Mouse (Mus musculus) frontal cortex, postnatal 25 days (tissue): ENCODE measurements at regions not wholly inside any gene's neighbourhood (a gene's known extent, or its start where the extent isn't known, plus 50 kb on each side); places are given as distances from the start of the nearest gene placed in this dataset.
"Not testable (repeated sequence)": the region's sequence is repeated elsewhere in the genome, so short reads cannot be mapped to it uniquely, and the experiment has no call there.

Experiments
- DNase-seq, 2 experiments: peaks; one replicate each; pipeline ENCODE4 v3.0.0; 2022; ENCODE audit warnings: low spot score in 2 of 2

DNA sequence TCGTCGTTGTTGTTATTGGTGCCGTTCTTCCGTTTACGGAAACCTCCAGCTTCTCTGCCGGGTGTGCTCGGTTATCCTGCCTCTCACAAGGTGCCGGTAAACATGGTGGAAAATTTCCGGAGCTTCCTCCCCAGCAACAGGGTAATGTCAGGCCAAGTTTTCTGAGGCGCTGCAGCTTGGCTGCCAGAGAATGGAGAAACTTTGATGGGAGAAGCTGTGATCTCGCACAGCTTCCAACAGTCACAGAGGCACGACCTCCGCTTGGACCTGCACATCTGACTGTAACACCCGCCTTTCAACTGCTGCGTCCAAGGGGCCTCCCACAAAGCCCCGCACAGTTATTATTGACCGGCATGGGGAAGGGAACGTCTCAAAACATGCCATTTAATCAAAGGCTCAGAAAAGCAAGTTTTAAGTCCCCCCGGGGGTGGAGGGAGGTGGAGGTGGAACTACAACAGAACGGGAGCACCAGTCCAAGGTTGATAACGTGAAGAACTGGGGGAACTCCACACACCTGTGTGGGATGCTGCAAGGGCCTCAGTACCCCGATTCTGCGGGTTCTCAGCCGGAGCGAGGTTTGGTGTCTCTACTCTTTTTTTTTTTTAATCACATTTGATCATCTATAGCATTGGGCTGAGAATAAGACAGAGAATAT, 299.1 kb downstream of the Vrk1 start:
- DNase-seq, result no peak

- DNase-seq, result no peak
Observed at GRCm38 (mm10) chr12:106310171-106310570, 300.1 kb downstream of the Vrk1 start.

DNA sequence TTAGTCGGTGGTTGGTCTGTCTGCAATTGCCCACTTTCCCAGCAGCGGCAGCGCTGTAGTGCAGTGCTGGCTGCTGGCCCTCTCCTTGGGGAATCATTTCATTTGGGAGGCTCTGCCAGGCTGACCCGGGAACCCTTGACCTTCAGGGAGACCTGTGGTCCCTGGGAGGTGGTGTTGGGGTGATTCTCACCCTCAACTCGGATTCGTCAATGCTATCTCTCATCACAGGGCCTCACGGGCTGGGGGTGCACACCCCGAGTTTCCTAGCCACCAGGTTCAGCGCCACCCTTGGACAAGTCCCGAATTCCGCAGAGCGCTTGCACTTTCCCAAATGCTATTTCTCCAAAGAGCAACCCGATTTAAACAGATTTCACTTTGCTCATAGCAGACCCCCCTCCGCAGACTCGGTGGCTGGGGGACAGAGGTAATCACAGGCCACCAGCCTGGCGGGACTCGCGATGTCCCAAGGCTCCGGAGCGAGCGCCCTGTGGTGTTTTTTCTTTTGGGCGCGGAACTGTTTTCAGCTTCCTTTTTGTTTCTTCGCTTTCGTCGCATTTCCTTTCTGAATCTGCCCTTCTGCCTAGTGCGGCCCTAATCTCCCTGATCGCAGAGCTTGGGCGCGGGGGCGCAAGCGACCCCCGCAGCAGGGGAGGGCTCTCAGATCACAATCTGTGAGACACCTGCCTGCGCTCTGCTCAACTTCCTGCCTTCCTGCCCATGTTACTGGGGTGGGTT, 300.7 kb downstream of the Vrk1 start:
- peak; percentile 17 to 21 for DNase-seq

DNA sequence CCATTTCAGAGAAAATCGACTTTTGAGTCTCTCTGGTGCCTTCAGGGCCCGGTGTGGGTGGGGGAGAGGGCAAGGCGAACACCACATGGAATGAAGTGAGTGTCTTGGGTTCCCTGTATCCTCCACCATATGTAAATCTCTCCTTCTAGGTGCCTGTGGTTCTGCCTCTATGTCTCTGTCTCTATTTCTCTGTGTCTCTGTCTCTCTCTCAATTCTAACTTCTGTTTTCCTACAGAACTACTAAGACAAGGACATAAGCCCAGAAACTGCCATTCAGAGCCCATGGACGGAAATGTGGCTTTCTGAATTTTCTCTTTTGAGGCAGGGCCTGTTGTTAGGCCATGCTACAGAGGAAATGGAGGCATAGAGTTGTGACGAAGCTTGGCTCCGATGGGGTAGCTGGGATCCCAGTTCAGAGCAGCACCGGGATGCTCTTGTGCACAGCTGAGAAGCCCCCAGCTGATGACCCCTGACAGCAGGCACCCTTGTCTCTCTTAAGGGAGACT, 301.3 kb downstream of the Vrk1 start:
- DNase-seq, result no peak

DNA sequence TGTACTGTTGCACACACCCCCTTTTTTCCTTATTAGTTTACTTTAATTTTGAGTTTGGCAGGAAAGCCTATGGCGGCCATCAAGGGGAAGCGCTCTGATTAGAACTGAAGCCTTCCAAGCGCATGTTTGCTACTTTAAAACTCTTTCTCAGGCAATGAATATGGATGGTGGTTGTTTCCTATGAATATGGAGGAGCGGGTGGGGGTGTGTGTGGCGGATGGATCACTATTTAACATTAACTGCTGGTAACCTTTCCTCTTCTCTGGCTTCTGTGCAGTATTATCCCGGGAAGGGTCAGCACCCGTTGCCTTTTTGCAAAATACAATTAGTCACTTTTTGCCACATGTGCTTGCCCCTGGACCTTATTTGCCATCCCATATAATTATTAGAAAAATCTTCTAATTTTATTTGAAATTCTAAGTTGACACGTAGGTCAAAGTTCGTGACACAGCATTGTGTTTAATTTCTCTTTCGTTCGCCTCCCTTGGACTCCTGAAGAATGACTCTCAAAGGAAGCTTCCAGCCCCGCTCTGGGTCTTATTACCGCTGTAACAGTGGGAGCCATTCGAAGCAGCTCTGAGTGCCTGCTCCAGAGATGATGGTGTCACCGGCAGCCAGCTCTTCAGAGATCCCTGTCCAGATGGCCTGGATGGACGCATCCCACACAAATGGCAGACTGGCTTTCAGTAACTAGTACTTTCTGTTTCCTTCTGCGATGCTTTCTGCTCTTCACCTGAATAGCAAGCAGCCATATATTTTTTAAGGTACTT, 302.0 kb downstream of the Vrk1 start:
- no peak for DNase-seq

DNA sequence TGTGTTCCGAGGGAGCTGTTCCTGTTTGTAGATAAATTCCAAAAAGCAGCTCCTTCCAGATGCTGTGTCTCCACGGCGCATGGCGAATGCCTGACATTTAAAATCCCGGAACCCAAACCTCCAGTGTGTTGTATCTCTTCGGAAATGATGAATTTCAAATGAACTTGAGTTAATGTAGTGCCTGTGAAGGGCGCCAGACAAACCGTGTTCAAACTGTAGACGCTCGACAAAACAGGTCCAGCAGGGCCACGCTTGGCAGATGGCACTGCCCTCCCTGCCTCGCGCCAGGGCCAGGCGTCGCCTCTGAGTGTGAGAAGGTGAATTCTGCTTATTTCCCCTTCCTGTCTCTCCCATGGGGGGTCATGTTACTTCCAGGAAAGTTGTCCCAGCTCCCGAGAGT, 307.7 kb downstream of the Vrk1 start:
- no peak for DNase-seq

- DNase-seq, result no peak
Observed at GRCm38 (mm10) chr12:106321511-106321910, 311.5 kb downstream of the Vrk1 start.

DNA sequence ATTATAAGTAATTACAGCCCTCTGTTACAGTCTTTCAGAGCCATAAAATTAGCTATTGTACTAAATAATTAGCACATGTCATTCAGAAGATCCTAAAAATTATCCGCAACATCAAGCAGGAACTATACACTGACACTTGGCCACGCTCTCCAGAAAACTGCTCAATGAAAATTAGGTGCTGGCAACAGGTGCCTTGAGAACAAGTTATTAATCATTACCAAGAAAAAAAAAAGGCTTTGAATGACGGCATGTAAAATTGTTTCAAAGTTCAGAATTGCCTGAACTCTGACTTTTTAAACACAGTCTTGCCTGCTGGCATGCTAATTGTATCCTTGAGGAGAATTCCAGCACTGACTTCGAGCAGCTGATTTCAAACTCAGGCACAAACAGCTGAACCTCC, 316.6 kb downstream of the Vrk1 start:
- no peak for DNase-seq

- no peak for DNase-seq
Observed at GRCm38 (mm10) chr12:106327351-106327750, 317.3 kb downstream of the Vrk1 start.

DNA sequence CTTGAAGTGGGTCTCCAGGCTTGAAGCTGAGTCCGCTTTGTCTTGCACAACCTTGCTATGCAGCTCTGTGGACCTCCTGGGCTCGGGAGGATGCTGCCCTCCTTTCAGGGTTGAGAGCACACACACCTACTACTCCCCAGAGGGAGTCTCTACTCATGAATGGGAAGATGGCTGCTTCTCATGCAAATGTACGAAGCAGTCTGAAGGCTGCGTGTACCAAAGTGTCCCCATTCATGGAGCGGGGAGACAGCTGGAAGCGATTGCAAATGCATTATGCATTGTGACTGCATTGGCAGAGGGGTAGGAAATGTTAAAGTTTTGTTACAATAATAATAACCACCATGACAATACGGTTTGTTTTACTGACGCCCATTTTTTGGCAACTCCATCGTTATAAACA, 347.8 kb downstream of the Vrk1 start:
- DNase-seq, result no peak

DNA sequence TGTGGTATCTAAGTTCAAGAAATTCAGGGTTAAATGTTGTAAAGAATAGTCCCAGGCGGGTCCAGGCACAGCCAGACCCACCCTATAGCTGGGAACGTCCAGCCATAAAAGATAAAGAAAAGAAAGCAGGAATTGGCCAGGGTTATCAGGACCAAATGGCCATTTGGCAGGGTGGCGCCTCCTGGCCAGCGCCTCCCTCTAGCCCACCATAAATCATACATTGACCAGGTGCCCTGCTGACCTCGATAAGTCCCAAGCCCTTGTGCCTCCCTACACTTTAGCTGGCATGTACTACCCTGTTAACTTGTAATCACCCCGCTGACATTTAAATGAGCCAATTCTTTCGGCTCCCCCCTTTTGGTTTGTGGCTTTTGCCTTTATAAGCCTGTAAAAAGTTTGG, 351.6 kb downstream of the Vrk1 start:
- not testable (repeated sequence) for DNase-seq

DNA sequence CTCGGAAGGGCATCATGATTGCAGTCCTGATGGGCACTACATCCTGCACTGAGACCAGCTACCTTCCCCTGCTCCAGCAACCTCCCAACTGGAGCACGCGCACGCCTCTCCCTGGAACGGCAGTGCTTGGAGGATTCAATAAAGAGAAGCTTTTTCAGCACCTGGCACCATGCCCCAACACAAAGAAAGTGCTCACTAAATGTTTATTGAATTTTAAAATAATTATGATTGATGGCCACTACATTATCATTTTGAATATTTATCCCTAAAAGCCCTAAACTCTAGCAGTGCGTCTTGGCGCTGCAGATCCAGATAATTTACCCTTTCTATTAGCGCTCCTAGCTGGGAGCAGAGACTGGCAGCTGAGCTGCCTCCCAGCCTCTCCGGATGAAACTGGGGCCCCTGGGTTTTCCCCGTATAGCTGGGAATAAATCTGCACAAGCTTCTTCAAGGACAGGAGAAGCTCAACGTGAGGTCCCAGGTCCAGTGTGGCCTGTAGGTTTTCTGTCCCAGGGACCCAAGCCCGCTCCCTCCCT, 364.9 kb downstream of the Vrk1 start:
- DNase-seq, result no peak

DNA sequence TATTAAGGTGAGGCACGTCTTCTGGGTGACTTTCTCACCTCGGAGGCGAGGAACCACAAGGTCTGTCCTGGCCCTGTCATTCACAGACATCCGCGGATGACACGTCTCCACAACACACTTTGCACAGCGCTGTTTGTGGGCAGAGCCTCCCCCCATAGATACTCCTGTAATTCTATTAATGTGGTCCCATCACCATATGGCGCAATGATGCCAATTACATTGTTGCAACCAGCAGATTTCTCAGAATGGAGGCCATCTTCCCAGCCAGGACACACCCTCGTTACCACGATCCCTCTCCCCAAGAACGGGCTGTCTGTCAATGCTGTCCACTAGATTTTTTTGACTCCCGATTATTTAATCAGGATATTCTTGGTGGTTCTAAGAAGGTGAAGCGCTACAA, 365.9 kb downstream of the Vrk1 start:
- DNase-seq, result no peak

DNA sequence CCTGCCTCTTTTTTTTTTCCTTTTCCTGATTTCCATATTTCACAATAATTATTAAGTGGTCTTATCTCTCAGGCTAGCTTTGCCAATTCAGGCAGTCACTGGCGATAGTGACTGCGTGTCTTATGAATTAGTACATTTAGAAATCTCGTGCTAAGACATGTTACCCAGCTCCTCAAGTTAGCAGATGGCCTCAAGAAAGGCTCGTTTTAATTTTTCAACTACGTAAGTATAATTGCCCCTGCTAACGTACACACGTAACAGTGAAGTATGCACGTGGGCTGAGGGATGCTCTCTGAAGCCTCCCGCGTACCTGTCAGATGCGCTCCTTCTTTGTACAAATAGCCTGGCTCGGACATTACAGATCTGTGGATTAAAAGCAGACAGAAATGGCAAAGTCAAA, 366.8 kb downstream of the Vrk1 start:
- DNase-seq, result no peak

- no peak for DNase-seq
Observed at GRCm38 (mm10) chr12:106377281-106377680, 367.3 kb downstream of the Vrk1 start.

DNA sequence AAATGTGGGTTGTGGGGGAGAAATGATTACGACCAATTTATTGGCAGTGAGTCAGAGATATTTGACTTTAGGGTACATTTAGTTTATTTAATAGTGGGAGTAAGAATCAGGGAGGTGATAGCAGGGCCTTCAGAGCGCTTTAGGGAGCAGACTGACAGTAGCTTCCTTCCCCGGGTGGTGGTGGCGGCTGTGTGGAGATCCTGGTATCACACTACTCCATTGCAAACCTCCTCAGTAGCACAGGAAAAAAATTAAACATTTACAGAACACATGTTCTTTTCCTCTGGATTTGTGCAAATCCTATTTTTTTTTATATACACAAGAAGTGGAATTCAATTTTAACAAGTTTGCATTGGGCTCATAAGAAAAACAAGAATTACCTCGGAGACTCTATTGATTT, 367.7 kb downstream of the Vrk1 start:
- DNase-seq, result no peak

- DNase-seq, result no peak
Observed at GRCm38 (mm10) chr12:106378303-106379075, 368.5 kb downstream of the Vrk1 start.

DNA sequence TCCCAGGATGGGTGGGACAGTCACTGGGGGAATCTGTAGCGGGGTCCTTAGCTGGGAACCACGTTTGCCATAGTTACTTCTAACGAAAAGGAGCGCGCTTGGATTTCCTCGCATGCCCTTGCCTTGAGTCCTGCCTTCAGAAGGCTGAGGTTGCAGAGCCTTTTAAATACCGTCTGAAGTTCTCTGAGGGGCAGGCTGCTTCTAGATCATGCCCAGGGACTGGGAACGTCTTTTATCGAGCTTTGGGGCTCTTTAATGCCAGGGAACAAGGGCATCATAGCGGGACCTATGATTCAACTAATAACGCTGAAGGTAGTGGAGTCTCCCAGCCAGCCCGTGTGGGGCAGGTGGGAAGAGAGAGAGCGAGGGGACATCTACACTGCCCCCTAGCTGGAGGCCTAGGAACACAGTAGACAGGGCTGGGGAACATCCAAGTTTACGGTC, 369.1 kb downstream of the Vrk1 start:
- DNase-seq, result no peak

DNA sequence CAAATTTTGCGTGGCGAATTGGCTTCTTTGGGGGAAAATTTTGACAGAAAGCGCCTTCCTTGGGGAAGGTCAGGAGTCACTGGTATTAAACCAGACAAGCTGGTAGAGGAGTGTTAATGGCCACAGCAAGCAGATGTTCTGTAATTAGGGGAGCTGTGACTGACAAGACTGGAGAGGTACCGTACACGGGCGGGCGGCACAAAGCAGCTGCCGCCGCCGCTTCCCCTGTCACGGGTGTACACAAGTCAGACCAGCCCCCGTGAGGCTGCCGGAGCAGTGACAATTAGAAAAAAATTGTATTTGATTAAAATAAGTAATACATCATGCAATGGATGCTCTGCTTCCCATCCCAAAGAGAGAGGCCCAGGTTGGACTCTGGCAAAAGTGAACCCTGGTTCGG, 369.8 kb downstream of the Vrk1 start:
- no peak for DNase-seq

DNA sequence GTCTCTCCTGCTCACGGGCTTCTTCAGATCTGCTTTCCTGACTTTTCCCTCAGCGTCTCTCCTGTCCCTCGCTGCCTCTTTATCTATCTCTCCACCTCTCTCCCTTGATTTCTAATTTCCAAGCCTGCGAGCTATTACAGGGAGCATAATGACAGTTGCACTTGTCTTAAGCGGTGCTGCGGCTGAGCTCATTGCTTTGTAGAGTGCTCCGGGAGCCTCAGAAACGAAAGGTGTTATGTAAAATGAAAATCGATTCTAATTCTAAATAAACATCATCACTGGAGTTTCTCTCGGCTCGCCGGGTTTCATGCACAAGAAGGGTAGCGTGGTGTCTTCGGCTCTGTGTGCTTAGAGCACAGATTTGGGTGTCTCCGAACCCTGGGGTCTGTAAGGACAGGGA, 371.8 kb downstream of the Vrk1 start:
- DNase-seq, result no peak

DNA sequence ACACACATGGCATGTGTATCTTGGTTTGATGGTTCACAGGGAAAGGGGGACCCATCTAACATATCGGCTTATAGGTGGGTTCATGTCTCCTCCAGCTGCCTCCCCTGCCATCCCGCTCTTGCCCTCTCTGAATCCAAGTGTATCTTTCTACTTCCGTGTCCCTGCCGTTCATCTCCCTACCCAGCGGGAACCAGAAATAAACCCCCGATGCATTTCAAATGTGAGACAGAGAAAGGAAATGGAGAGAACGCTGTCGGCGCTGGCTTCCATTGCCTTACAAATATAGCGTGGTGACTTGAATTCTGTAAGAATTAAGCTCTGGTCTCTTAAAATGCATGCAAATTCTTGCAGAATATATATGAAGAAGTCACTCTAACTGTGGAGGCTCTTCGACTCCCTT, 379.2 kb downstream of the Vrk1 start:
- DNase-seq, result no peak

DNA sequence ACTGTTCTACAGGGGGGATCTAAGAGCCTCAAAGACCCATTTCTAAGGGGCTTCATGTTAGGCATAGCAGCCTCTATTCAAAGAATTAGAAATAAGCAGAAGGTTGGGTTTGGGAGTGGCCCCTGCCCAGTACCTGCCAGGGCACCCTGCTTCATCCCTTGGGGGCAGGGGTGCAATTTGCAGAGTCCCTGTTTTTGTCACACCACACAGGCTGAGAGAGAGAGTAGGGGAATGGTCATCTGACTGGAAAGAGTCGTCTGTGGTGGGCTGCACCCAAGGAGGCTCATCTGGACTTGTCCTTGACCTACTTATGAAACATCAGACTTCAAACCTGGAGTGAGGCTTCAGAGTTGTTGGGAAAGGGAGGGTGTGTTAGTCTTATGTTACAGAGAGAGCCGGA, 382.3 kb downstream of the Vrk1 start:
- DNase-seq, result no peak
